Mouse (Mus musculus): ENCODE data around the gene Hlcs. TPM values are rescaled to one million over a fixed set of nuclear protein-coding genes. Genes with fewer than 3 reads are reported as not detected.

The Hlcs gene
- polyA plus RNA-seq, 1 experiment from 2014 or later = 10.3 TPM

GRCm38 (mm10) chr16:94230499-94230898 is 82.9 kb downstream of the Hlcs start:
- Histone ChIP-seq H3K9me3 (no peaks in the 10 kb centered on the region), H3K4me1 (peaks cover 15% of the 10 kb centered on the region), H3K4me2 (replicated peaks) (no peak overlapping the region), H3K4me3 (no peak overlapping the region), H3K9ac (no peak overlapping the region), H3K27ac (no peak overlapping the region), H3K27me3 (replicated peaks) (peaks cover 78% of the 10 kb centered on the region), H3K36me3 (no peaks in the 10 kb centered on the region)
- no peak for ATAC-seq (ENCODE audit: low FRiP score, low read depth)
- 87% methylated on average over 4 of the region's 4 CpGs for WGBS

- no peak overlapping the region for H3K4me2 ChIP-seq (replicated peaks)
Measured at GRCm38 (mm10) chr16:94229890-94230289, 83.5 kb downstream of the Hlcs start.

DNA sequence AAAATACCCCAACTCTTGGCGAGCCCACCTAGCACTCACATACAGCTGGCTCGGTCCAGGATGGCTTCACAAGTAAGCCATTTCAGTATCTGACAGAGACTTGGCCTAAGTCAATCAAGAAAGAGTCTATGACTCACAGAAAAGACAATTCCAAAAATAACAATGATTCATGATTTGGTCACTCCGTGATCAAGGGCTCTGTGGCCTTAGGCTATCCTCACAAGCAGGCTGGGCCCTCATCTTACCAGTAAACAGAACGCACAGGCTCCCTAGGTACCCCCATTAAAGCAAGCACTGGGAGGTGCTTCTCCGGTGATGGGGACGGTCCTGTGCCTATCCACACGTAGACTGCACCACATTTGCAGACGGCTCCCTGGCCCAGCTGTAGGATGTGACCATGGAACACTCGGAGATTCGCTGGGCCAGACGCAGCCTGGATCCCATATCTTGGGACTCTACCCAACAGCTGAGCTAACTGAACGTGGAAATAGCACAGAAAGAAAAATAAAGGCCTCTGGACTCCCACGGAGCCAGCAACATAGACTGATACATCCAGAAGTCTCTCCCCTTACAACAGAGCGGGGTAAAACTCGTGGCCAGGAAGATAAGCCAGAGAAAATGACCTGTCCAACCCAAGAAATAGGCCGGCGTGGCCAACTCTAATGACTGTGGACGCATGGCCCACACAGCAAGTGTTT is 84.4 kb downstream of the Hlcs start:
- 81% methylated on average over 18 of the region's 18 CpGs for WGBS

More at GRCm38 (mm10) chr16:94229890-94230289, 83.5 kb downstream of the Hlcs start:
- Histone ChIP-seq H3K9ac (no peak overlapping the region), H3K9me3 (no peaks in the 10 kb centered on the region), H3K4me1 (peaks cover 15% of the 10 kb centered on the region), H3K27ac (no peak overlapping the region), H3K36me3 (no peaks in the 10 kb centered on the region), H3K27me3 (replicated peaks) (peaks cover 82% of the 10 kb centered on the region), H3K4me3 (no peak overlapping the region)
- 94% methylated on average over 7 of the region's 7 CpGs for WGBS
- ATAC-seq (ENCODE audit: low FRiP score, low read depth) = no peak

DNA sequence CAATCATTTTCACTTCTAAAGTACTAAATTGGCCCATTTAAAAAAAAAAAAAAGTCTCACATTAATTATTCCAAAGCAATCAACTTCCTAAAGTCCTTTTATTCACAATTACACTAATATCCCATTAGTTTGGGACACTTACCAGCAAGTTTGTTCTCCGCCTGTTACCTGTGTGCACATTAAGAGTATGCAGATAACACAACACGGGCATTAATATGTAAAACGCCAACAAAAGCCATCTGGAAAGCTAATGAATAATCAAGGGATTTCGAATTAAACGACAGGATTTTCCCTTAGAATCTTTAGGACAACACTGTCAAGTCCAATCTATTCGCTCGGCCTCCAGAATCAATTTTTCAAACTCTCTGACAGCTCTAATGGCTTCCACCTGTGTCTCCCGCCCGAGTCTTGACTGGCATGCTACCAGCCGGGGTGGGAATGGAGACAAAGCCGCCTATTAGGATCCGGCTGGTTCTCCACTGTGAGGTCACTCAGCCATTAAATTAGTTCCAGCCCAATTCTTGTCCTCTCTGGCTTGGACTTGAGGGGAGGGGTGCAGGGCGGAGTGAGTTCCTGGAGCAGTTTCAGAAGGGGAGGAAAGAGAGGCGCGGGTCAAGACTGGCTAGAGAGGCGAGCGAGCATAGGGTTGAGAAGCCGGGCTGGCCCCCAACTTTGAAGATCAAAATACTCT is 85.9 kb downstream of the Hlcs start:
- Histone ChIP-seq H3K9ac (no peak overlapping the region), H3K4me1 (peaks cover 15% of the 10 kb centered on the region), H3K4me3 (no peak overlapping the region), H3K27ac (no peak overlapping the region), H3K9me3 (no peaks in the 10 kb centered on the region), H3K36me3 (no peaks in the 10 kb centered on the region), H3K4me2 (replicated peaks) (0 out of 2 replicates have a peak overlapping the region, but pooled peaks have one; percentile 7), H3K27me3 (replicated peaks) (peaks cover 87% of the 10 kb centered on the region)
- ATAC-seq (ENCODE audit: low FRiP score, low read depth) = peak; percentile 90
- WGBS = 11% methylated on average over 18 of the region's 18 CpGs

More for the DNA sequence above, 84.4 kb downstream of the Hlcs start:
- H3K4me1 ChIP-seq = peaks cover 15% of the 10 kb centered on the region
- H3K9me3 ChIP-seq = no peaks in the 10 kb centered on the region
- H3K4me2 ChIP-seq (replicated peaks) = no peak overlapping the region
- no peaks in the 10 kb centered on the region for H3K36me3 ChIP-seq
- H3K9ac ChIP-seq = no peak overlapping the region
- ATAC-seq (ENCODE audit: low FRiP score, low read depth) = no peak
- no peak overlapping the region for H3K27ac ChIP-seq
- H3K27me3 ChIP-seq (replicated peaks) = peaks cover 84% of the 10 kb centered on the region
- H3K4me3 ChIP-seq = no peak overlapping the region

DNA sequence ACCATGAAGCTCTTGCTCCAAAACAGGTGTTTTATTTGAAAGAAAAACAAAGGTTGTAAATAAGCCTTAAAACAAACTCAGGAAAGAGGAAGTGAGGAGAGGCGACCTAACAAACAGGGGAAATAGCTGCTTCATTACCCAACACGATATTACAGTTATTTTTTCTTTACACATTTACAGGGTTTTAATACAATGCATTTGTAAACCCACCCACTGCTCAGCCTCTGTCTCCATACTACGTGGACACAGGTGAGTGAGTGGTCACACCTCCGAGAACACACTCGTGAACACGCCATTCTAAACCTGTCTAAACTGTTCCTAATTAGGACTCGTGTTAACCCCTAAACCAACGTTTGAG is 90.0 kb downstream of the Hlcs start:
- Histone ChIP-seq H3K36me3 (no peaks in the 10 kb centered on the region), H3K4me1 (peaks cover 14% of the 10 kb centered on the region), H3K27ac (no peak overlapping the region), H3K9me3 (no peaks in the 10 kb centered on the region), H3K4me3 (no peak overlapping the region), H3K27me3 (replicated peaks) (peaks cover 68% of the 10 kb centered on the region), H3K4me2 (replicated peaks) (no peak overlapping the region), H3K9ac (no peak overlapping the region)
- WGBS = 88% methylated on average over 8 of the region's 8 CpGs
- ATAC-seq (ENCODE audit: low FRiP score, low read depth) = no peak

- WGBS = 82% methylated on average over 11 of the region's 11 CpGs
- no peaks in the 10 kb centered on the region for H3K36me3 ChIP-seq
- peaks cover 65% of the 10 kb centered on the region for H3K27me3 ChIP-seq (replicated peaks)
Measured at GRCm38 (mm10) chr16:94222646-94223362, 90.6 kb downstream of the Hlcs start.

GRCm38 (mm10) chr16:94210689-94211357 is 102.5 kb downstream of the Hlcs start:
- H3K4me3 ChIP-seq = no peak overlapping the region
- H3K36me3 ChIP-seq = no peaks in the 10 kb centered on the region
- no peak overlapping the region for H3K27ac ChIP-seq
- H3K4me2 ChIP-seq (replicated peaks) = no peak overlapping the region
- ATAC-seq (ENCODE audit: low FRiP score, low read depth) = no peak
- no peaks in the 10 kb centered on the region for H3K9me3 ChIP-seq
- H3K4me1 ChIP-seq = no peaks in the 10 kb centered on the region
- H3K9ac ChIP-seq = no peak overlapping the region
- WGBS = 72% methylated on average over 15 of the region's 15 CpGs
- H3K27me3 ChIP-seq (replicated peaks) = no peaks in the 10 kb centered on the region; the same call in 1 of the 2 replicates

More at GRCm38 (mm10) chr16:94222646-94223362, 90.6 kb downstream of the Hlcs start:
- Histone ChIP-seq H3K27ac (no peak overlapping the region), H3K9me3 (no peaks in the 10 kb centered on the region), H3K4me1 (peaks cover 9% of the 10 kb centered on the region), H3K4me3 (no peak overlapping the region), H3K4me2 (replicated peaks) (no peak overlapping the region), H3K9ac (no peak overlapping the region)
- no peak for ATAC-seq (ENCODE audit: low FRiP score, low read depth)

DNA sequence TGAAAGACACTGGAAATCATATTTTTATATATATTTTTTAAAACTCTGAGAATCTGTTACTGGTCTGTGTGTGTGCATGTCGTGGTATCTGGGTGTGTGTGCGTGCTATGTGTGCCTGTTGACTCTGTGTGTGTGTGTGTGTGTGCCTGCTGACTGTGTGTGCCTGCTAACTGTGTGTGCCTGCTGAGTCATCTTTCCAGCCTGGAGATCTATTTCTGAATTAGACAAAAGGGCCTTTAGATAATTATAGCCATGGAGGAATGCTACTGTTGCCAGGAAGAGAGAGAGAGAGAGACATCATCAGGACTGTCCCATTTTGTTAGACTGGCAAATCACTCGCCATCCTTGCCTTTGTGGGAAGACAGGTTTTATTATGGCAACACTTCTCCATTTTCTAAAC is 103.7 kb downstream of the Hlcs start:
- WGBS = 74% methylated on average over 3 of the region's 3 CpGs
- no peak for ATAC-seq (ENCODE audit: low FRiP score, low read depth)
- no peaks in the 10 kb centered on the region for H3K4me1 ChIP-seq
- H3K4me3 ChIP-seq = no peak overlapping the region
- H3K4me2 ChIP-seq (replicated peaks) = no peak overlapping the region
- H3K27ac ChIP-seq = no peak overlapping the region
- H3K9ac ChIP-seq = no peak overlapping the region
- no peaks in the 10 kb centered on the region for H3K36me3 ChIP-seq
- H3K9me3 ChIP-seq = no peaks in the 10 kb centered on the region
- no peaks in the 10 kb centered on the region; the same call in 1 of the 2 replicates for H3K27me3 ChIP-seq (replicated peaks)

GRCm38 (mm10) chr16:94208826-94209225 is 104.5 kb downstream of the Hlcs start:
- Histone ChIP-seq H3K27me3 (replicated peaks) (no peaks in the 10 kb centered on the region; the same call in 1 of the 2 replicates), H3K9ac (no peak overlapping the region), H3K36me3 (no peaks in the 10 kb centered on the region), H3K9me3 (no peaks in the 10 kb centered on the region), H3K27ac (no peak overlapping the region), H3K4me1 (no peaks in the 10 kb centered on the region), H3K4me3 (no peak overlapping the region), H3K4me2 (replicated peaks) (no peak overlapping the region)
- ATAC-seq (ENCODE audit: low FRiP score, low read depth) = no peak
- 83% methylated on average over 10 of the region's 10 CpGs for WGBS

GRCm38 (mm10) chr16:94208152-94208551 is 105.2 kb downstream of the Hlcs start:
- WGBS = 89% methylated on average over 6 of the region's 6 CpGs
- Histone ChIP-seq H3K36me3 (no peaks in the 10 kb centered on the region), H3K27me3 (replicated peaks) (no peaks in the 10 kb centered on the region; the same call in 1 of the 2 replicates)

DNA sequence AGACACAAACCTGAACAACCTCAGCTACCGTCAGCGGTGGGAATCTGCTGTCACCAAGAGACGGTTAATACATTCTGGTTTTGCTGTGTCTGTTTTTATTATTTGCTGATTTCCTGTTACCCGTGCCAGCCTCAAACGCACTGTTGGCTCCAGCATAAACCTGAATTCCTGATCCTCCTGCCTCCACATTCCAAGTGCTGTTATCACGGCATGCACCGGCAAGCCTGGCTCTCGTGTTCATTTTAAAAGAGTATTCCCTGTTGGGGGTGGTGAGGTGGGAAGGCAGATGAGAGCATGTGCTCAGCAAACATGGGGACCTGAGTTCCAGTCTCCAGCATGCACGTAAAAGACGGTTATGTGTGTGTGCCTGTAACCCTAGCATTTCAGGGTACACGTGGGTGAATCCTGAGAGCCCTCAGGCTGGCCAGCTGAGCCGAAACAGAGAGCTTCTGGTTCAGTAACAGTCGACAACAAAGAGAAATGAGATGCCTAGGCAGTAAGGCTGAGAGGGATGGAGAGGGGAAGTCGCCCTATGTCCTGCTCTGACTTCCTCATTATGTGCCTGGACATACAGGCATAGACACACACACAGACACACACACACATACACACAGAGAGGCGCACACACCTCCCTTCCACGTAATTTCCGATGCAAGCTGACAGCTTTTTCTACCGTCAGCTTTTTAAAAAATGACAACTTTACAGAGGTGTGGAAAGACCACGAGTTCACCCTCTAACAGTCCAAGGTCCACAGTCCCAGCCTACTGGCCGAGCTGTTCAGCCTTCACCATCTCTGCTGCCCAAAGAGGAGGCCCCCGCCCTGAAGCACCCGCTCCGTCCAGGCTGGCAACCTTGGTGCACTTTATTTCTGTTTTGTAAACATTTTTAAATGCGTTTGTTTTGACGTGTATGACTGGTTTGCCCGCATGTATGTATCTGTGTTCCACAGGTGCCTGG is 107.6 kb downstream of the Hlcs start:
- Histone ChIP-seq H3K36me3 (no peaks in the 10 kb centered on the region), H3K9ac (no peak overlapping the region), H3K27ac (no peak overlapping the region), H3K4me3 (no peak overlapping the region), H3K27me3 (replicated peaks) (no peaks in the 10 kb centered on the region; the same call in 1 of the 2 replicates), H3K4me1 (no peaks in the 10 kb centered on the region), H3K9me3 (no peaks in the 10 kb centered on the region), H3K4me2 (replicated peaks) (no peak overlapping the region)
- ATAC-seq (ENCODE audit: low FRiP score, low read depth) = no peak
- 85% methylated on average over 26 of the region's 26 CpGs for WGBS

More at GRCm38 (mm10) chr16:94208152-94208551, 105.2 kb downstream of the Hlcs start:
- Histone ChIP-seq H3K9ac (no peak overlapping the region), H3K27ac (no peak overlapping the region), H3K9me3 (no peaks in the 10 kb centered on the region), H3K4me1 (no peaks in the 10 kb centered on the region), H3K4me2 (replicated peaks) (no peak overlapping the region), H3K4me3 (no peak overlapping the region)
- no peak for ATAC-seq (ENCODE audit: low FRiP score, low read depth)

Measured in neural tube, embryonic 12.5 days (tissue).